Mouse (Mus musculus): ENCODE data around the gene Nme2. TPM values are rescaled to one million over a fixed set of nuclear protein-coding genes. Genes with fewer than 3 reads are reported as not detected.
A peak's percentile ranks its signal among the peaks of the same experiment; 100 is the strongest.

The Nme2 gene
- polyA plus RNA-seq, 1 experiment: 982 TPM

DNA sequence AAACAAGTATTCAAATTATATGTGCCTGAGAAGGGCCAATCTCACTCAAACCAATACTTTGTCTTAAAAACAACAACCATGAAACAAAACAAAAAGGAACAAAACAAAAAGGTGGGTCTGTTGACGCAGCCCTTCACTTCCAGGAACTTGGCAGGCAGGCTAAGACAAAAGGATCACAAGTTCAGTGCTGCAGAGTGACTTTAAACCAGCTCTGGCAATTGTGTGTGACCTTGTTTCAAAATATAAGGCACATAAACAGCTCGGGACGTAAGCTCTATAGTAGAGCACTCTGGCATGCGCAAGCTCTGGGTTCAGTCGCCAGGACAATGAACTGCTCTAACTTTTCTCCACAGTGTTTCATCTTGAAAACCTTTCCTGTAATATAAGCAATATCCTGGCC is 16.9 kb upstream of the Nme2 start:
- no peak for TF ChIP-seq MAX (IDR thresholded peaks at IDR 0.05)
- TF ChIP-seq CEBPB (IDR thresholded peaks at IDR 0.05; ENCODE audit: low read depth): no peak
- TF ChIP-seq FOSL1 (IDR thresholded peaks at IDR 0.05; ENCODE audit: insufficient read depth, low read length, poor library complexity, severe bottlenecking): no peak
- no peak for TF ChIP-seq CTCF (IDR thresholded peaks at IDR 0.05; ENCODE audit: control insufficient read depth, insufficient read depth, insufficient read length)
- no peak for TF ChIP-seq MYOD1 (IDR thresholded peaks at IDR 0.05; ENCODE audit: control insufficient read depth, insufficient read length, low read depth)
- TF ChIP-seq MYOG (IDR thresholded peaks at IDR 0.05; ENCODE audit: control insufficient read depth, extremely low read depth, insufficient read length): no peak
- no peak for TF ChIP-seq USF1 (IDR thresholded peaks at IDR 0.05; ENCODE audit: low read depth)
- Histone ChIP-seq H3K79me2 (ENCODE audit: control insufficient read depth, insufficient read depth) (peaks cover 2% of the 10 kb centered on the region), H3K36me3 (ENCODE audit: control insufficient read depth, insufficient read depth) (no peaks in the 10 kb centered on the region), H3K27me3 (ENCODE audit: control insufficient read depth, insufficient read depth, insufficient read length) (no peaks in the 10 kb centered on the region), H3ac (ENCODE audit: control insufficient read depth, insufficient read length, low read depth) (no peak overlapping the region), H3K79me3 (ENCODE audit: low read depth) (peaks cover under 1% of the 10 kb centered on the region), H3K4me3 (ENCODE audit: insufficient read depth, poor library complexity, severe bottlenecking) (no peak overlapping the region)

DNA sequence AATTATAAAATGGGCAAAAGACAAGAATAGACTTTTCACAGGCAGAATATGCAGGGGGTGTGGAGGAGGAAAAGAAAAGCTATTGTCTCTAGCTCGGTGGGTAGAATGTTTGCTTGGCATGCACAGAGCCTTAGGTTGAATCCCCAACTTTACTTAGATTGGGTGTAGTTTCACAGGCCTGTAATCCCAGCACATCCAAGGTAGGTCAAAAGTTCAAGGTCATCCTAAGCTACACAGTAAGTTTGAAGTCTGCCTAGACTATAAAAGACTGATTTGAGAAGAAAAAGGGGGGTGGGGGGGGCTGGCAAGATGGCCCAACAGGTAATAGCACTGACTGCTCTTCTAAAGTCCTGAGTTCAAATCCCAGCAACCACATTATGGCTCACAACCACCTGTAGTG is 13.7 kb upstream of the Nme2 start:
- Histone ChIP-seq H3K79me2 (ENCODE audit: control insufficient read depth, insufficient read depth) (peaks cover 33% of the 10 kb centered on the region), H3K27me3 (ENCODE audit: control insufficient read depth, insufficient read depth, insufficient read length) (no peaks in the 10 kb centered on the region), H3K79me3 (ENCODE audit: low read depth) (peaks cover 32% of the 10 kb centered on the region), H3K4me3 (ENCODE audit: insufficient read depth, poor library complexity, severe bottlenecking) (no peak overlapping the region), H3ac (ENCODE audit: control insufficient read depth, insufficient read length, low read depth) (no peak overlapping the region), H3K36me3 (ENCODE audit: control insufficient read depth, insufficient read depth) (peaks cover 18% of the 10 kb centered on the region)
- TF ChIP-seq FOSL1 (IDR thresholded peaks at IDR 0.05; ENCODE audit: insufficient read depth, low read length, poor library complexity, severe bottlenecking) (no peak), MAX (IDR thresholded peaks at IDR 0.05) (no peak), USF1 (IDR thresholded peaks at IDR 0.05; ENCODE audit: low read depth) (no peak), CEBPB (IDR thresholded peaks at IDR 0.05; ENCODE audit: low read depth) (no peak), MYOD1 (IDR thresholded peaks at IDR 0.05; ENCODE audit: control insufficient read depth, insufficient read length, low read depth) (no peak), MYOG (IDR thresholded peaks at IDR 0.05; ENCODE audit: control insufficient read depth, extremely low read depth, insufficient read length) (no peak), CTCF (IDR thresholded peaks at IDR 0.05; ENCODE audit: control insufficient read depth, insufficient read depth, insufficient read length) (no peak)

DNA sequence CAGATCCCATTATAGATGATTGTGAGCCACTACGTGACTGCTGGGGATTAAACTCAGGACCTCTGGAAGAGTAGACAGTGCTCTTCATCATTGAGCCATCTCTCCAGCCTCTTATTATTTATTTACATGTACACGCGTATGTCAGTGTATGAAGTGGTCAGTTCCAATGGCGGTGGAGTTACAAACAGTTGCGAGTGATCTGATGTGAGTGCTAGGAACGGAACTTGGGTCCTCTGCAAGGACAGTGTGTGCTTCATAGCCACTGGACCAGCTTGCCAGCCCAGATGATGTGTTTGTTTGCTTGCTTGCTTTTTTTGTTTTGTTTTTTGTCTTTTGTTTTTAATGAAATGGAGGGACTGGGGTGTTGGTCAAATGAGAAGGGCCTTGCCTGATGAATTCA is 13.1 kb upstream of the Nme2 start:
- no peak overlapping the region for H3K4me3 ChIP-seq (ENCODE audit: insufficient read depth, poor library complexity, severe bottlenecking)
- no peak overlapping the region for H3ac ChIP-seq (ENCODE audit: control insufficient read depth, insufficient read length, low read depth)
- H3K36me3 ChIP-seq (ENCODE audit: control insufficient read depth, insufficient read depth): peaks cover 24% of the 10 kb centered on the region
- peaks cover 34% of the 10 kb centered on the region for H3K79me3 ChIP-seq (ENCODE audit: low read depth)
- peaks cover 40% of the 10 kb centered on the region for H3K79me2 ChIP-seq (ENCODE audit: control insufficient read depth, insufficient read depth)
- no peak for TF ChIP-seq MAX (IDR thresholded peaks at IDR 0.05)
- TF ChIP-seq USF1 (IDR thresholded peaks at IDR 0.05; ENCODE audit: low read depth): no peak
- TF ChIP-seq MYOD1 (IDR thresholded peaks at IDR 0.05; ENCODE audit: control insufficient read depth, insufficient read length, low read depth): no peak
- TF ChIP-seq CEBPB (IDR thresholded peaks at IDR 0.05; ENCODE audit: low read depth): no peak
- no peak for TF ChIP-seq MYOG (IDR thresholded peaks at IDR 0.05; ENCODE audit: control insufficient read depth, extremely low read depth, insufficient read length)
- TF ChIP-seq CTCF (IDR thresholded peaks at IDR 0.05; ENCODE audit: control insufficient read depth, insufficient read depth, insufficient read length): no peak
- no peak for TF ChIP-seq FOSL1 (IDR thresholded peaks at IDR 0.05; ENCODE audit: insufficient read depth, low read length, poor library complexity, severe bottlenecking)
- no peaks in the 10 kb centered on the region for H3K27me3 ChIP-seq (ENCODE audit: control insufficient read depth, insufficient read depth, insufficient read length)

DNA sequence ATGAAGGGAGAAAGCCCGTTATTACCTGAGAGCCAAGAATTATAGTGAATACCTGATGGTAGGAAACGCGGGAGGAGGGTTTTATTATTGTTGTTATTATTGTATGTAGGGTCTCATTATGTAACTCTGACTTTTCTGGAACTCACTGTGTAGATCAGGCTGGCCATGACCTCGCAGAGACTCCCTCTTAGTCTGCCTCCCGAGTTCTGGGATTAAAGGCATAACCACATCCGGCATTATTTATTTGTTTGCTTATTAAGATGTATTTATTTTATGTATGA is 12.7 kb upstream of the Nme2 start:
- Histone ChIP-seq H3K79me2 (ENCODE audit: control insufficient read depth, insufficient read depth) (peaks cover 43% of the 10 kb centered on the region), H3K4me3 (ENCODE audit: insufficient read depth, poor library complexity, severe bottlenecking) (no peak overlapping the region), H3K36me3 (ENCODE audit: control insufficient read depth, insufficient read depth) (peaks cover 28% of the 10 kb centered on the region), H3ac (ENCODE audit: control insufficient read depth, insufficient read length, low read depth) (no peak overlapping the region), H3K79me3 (ENCODE audit: low read depth) (peaks cover 38% of the 10 kb centered on the region), H3K27me3 (ENCODE audit: control insufficient read depth, insufficient read depth, insufficient read length) (no peaks in the 10 kb centered on the region)
- TF ChIP-seq MAX (IDR thresholded peaks at IDR 0.05) (no peak), CEBPB (IDR thresholded peaks at IDR 0.05; ENCODE audit: low read depth) (no peak), USF1 (IDR thresholded peaks at IDR 0.05; ENCODE audit: low read depth) (no peak), MYOG (IDR thresholded peaks at IDR 0.05; ENCODE audit: control insufficient read depth, extremely low read depth, insufficient read length) (no peak), FOSL1 (IDR thresholded peaks at IDR 0.05; ENCODE audit: insufficient read depth, low read length, poor library complexity, severe bottlenecking) (no peak), CTCF (IDR thresholded peaks at IDR 0.05; ENCODE audit: control insufficient read depth, insufficient read depth, insufficient read length) (no peak), MYOD1 (IDR thresholded peaks at IDR 0.05; ENCODE audit: control insufficient read depth, insufficient read length, low read depth) (no peak)

DNA sequence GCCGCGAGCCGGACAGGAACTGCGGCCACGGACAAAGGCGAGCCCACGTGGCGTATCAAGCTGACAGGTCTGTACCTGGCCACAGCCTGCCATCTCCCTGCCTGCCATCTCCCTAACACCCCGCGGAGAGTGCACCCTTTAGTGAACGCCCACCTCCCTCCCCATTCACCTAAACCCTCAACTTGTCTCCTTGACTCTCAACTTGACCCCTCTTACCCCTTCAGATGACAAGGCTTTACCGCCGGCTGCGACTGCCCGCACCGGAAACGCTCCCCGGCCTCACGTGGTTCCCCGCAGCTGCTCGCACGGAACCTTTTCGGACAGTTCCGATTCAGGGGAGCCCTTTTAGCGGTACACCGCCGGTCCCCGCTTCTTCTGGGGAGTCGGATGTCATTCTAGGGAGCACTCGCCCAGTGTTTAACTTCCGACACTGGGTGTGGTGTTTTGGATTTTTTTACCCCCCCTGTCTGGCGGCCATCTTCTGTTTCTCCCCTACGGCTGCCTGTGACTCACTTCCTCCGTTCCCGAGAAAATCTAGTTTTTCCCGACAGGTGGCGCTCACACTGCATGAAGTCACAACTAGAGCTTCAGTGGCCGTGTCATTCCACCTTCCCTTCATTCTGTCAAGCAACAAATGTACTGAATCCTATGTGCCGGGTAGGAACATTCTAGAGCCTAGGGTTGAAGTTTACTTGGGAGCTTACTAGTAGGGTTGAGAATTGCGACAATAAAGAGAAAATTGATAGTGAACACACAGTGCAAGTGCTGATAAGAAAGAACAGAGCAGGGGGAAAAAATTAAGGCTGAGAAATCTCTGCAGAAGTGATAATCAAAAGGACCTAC is 12.2 kb upstream of the Nme2 start, which contains the start of the genes Gm20390 and Nme1:
Gene Gm20390, minus strand, starts transcription at position 289 of the 843 bp plus-strand sequence.
Gene Nme1, minus strand, starts transcription at position 517 of the 843 bp plus-strand sequence.
- Histone ChIP-seq H3K79me2 (ENCODE audit: control insufficient read depth, insufficient read depth) (peaks cover 49% of the 10 kb centered on the region), H3ac (ENCODE audit: control insufficient read depth, insufficient read length, low read depth) (peak within 1 kb of the TSS; percentile 96), H3K27me3 (ENCODE audit: control insufficient read depth, insufficient read depth, insufficient read length) (no peaks in the 10 kb centered on the region), H3K4me3 (ENCODE audit: insufficient read depth, poor library complexity, severe bottlenecking) (peak within 1 kb of the TSS; percentile 43), H3K79me3 (ENCODE audit: low read depth) (peaks cover 42% of the 10 kb centered on the region), H3K36me3 (ENCODE audit: control insufficient read depth, insufficient read depth) (peaks cover 33% of the 10 kb centered on the region)
- TF ChIP-seq USF1 (IDR thresholded peaks at IDR 0.05; ENCODE audit: low read depth) (peak; percentile 88), MYOG (IDR thresholded peaks at IDR 0.05; ENCODE audit: control insufficient read depth, extremely low read depth, insufficient read length) (no peak), CEBPB (IDR thresholded peaks at IDR 0.05; ENCODE audit: low read depth) (no peak), FOSL1 (IDR thresholded peaks at IDR 0.05; ENCODE audit: insufficient read depth, low read length, poor library complexity, severe bottlenecking) (peak; percentile 33), MAX (IDR thresholded peaks at IDR 0.05) (peak; percentile 96), CTCF (IDR thresholded peaks at IDR 0.05; ENCODE audit: control insufficient read depth, insufficient read depth, insufficient read length) (peak; percentile 1), MYOD1 (IDR thresholded peaks at IDR 0.05; ENCODE audit: control insufficient read depth, insufficient read length, low read depth) (peak; percentile 60)
